Mouse (Mus musculus) heart, adult 2 months (tissue): ENCODE data around the gene Olfr652.

Source experiments
- CTCF ChIP-seq: fragments of 200-600 bp; IDR thresholded peaks from 2 replicates; pipeline ENCODE4 v1.8.1; 2022; ENCODE audit warnings: antibody characterized with exemption, mild to moderate bottlenecking, moderate library complexity
- EP300 ChIP-seq: fragments of 200-500 bp; IDR thresholded peaks from 2 replicates; pipeline ENCODE4 v1.6.1; 2011; ENCODE audit warnings: low read depth, low read length, control low read depth; ENCODE audit not compliant: insufficient read depth

- TF ChIP-seq EP300: no peak
- no peak for TF ChIP-seq CTCF
Measured at GRCm38 (mm10) chr7:104604727-104605126, 44.0 kb downstream of the Olfr652 start.
